Mouse (Mus musculus): ENCODE measurements at regions not wholly inside any gene's neighbourhood (a gene's known extent, or its start where the extent isn't known, plus 50 kb on each side); places are given as distances from the start of the nearest gene placed in this dataset.

DNA sequence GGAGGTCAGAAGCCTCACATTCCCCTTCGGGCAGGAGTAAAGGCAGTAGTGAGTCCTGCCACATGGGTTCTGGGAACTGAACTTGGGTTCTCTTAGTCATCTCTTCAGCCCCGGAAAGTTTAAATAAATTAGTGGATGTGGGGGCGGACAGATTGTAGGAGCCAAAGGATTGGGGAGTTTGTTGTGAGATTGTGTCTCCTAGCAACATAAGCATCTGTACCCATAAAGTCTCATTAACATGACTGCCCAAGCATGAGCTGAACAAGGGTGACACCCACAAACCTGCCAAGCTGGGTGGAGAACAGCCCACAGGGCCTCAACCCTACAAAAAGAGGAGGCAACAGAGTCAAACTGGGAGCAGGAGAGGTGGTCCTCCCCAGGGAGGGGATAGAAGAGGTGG lies 97.1 kb upstream of the Adamts3 start:
- H3K4me3 ChIP-seq (ENCODE audit: insufficient read depth, low read depth, low read length), result no peak overlapping the region
- 40% methylated on average over 3 of the region's 3 CpGs for WGBS
- H3K4me1 ChIP-seq (ENCODE audit: control insufficient read depth, insufficient read depth, low read length), result no peaks in the 10 kb centered on the region
- H3K27me3 ChIP-seq (replicated peaks; ENCODE audit: control insufficient read depth, insufficient read depth, low read length), result no peaks in the 10 kb centered on the region
- TF ChIP-seq POLR2A (IDR thresholded peaks at IDR 0.05; ENCODE audit: low read depth, low read length), result no peak
- TF ChIP-seq CTCF (conservative IDR thresholded peaks at IDR 0.05; ENCODE audit: insufficient read depth, insufficient read length, low read depth, low read length), result no peak
- DNase-seq, result no peak
- H3K36me3 ChIP-seq (ENCODE audit: control insufficient read depth, insufficient read depth, low read length), result no peaks in the 10 kb centered on the region
- H3K27ac ChIP-seq (ENCODE audit: insufficient read depth, low read depth, low read length), result no peak overlapping the region

GRCm38 (mm10) chr5:89952611-89953010 lies 69.5 kb upstream of the Adamts3 start:
- H3K36me3 ChIP-seq (ENCODE audit: control insufficient read depth, insufficient read depth, low read length), result no peaks in the 10 kb centered on the region
- H3K4me3 ChIP-seq (ENCODE audit: insufficient read depth, low read depth, low read length), result no peak overlapping the region
- no peaks in the 10 kb centered on the region for H3K27me3 ChIP-seq (replicated peaks; ENCODE audit: control insufficient read depth, insufficient read depth, low read length)
- H3K4me1 ChIP-seq (ENCODE audit: control insufficient read depth, insufficient read depth, low read length), result no peaks in the 10 kb centered on the region
- no peak for DNase-seq
- WGBS, result 85% methylated on average over 11 of the region's 11 CpGs
- TF ChIP-seq CTCF (conservative IDR thresholded peaks at IDR 0.05; ENCODE audit: insufficient read depth, insufficient read length, low read depth, low read length) (no peak), POLR2A (IDR thresholded peaks at IDR 0.05; ENCODE audit: low read depth, low read length) (no peak)
- no peak overlapping the region for H3K27ac ChIP-seq (ENCODE audit: insufficient read depth, low read depth, low read length)

- 85% methylated on average over 3 of the region's 3 CpGs for WGBS
- TF ChIP-seq CTCF (conservative IDR thresholded peaks at IDR 0.05; ENCODE audit: insufficient read depth, insufficient read length, low read depth, low read length), result no peak
- no peak for TF ChIP-seq POLR2A (IDR thresholded peaks at IDR 0.05; ENCODE audit: low read depth, low read length)
- Histone ChIP-seq H3K4me1 (ENCODE audit: control insufficient read depth, insufficient read depth, low read length) (no peaks in the 10 kb centered on the region), H3K4me3 (ENCODE audit: insufficient read depth, low read depth, low read length) (no peak overlapping the region), H3K36me3 (ENCODE audit: control insufficient read depth, insufficient read depth, low read length) (no peaks in the 10 kb centered on the region), H3K27ac (ENCODE audit: insufficient read depth, low read depth, low read length) (no peak overlapping the region), H3K27me3 (replicated peaks; ENCODE audit: control insufficient read depth, insufficient read depth, low read length) (no peaks in the 10 kb centered on the region; the same call in 1 of the 2 replicates)
- DNase-seq, result no peak
Measured at GRCm38 (mm10) chr5:89945660-89945925, 62.5 kb upstream of the Adamts3 start.

- DNase-seq, result no peak
- Histone ChIP-seq H3K4me3 (ENCODE audit: insufficient read depth, low read depth, low read length) (no peak overlapping the region), H3K27ac (ENCODE audit: insufficient read depth, low read depth, low read length) (no peak overlapping the region), H3K27me3 (replicated peaks; ENCODE audit: control insufficient read depth, insufficient read depth, low read length) (no peaks in the 10 kb centered on the region; the same call in 1 of the 2 replicates), H3K4me1 (ENCODE audit: control insufficient read depth, insufficient read depth, low read length) (no peaks in the 10 kb centered on the region), H3K36me3 (ENCODE audit: control insufficient read depth, insufficient read depth, low read length) (no peaks in the 10 kb centered on the region)
- 67% methylated on average over 5 of the region's 5 CpGs for WGBS
- TF ChIP-seq POLR2A (IDR thresholded peaks at IDR 0.05; ENCODE audit: low read depth, low read length) (no peak), CTCF (conservative IDR thresholded peaks at IDR 0.05; ENCODE audit: insufficient read depth, insufficient read length, low read depth, low read length) (no peak)
Measured at GRCm38 (mm10) chr5:89944855-89945659, 61.9 kb upstream of the Adamts3 start.

DNA sequence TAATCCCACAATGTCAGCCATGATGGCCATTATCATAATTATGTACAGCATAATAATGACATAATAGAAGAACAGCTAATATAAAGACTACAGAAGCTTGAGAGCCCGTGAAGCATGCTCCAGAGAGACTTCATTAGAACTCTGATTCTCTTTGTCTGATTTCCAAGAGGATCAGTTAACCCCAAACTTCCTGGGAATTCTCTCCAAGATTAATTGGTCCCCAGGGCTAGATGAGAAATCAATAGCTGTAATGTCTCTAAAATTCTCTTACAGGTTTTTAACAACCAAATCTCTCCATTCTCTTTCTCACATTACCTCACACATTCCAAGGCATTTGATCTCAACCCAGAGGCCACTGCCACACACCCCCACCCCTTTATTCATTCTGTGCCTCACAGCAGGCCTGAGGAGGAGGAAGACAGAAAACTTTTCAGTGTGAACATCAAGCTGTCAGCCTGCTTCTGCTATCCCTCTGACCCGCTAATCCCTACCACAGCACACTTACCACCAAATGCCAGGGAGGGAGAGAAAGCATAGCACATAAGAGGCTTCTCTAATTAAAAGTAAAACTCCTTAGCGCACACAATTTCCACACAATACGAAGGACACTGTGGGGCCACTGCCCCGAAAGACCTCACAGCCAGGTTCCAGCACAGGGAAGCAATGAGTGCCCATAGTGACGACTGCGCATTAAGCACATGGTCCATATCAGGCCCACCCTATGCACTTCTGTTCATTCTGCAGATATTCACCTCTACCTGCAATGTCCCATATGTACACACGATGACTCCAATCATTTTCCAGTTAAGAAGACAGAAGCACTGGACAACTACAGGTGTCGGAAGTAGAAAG lies 60.4 kb upstream of the Adamts3 start:
- Histone ChIP-seq H3K27ac (ENCODE audit: insufficient read depth, low read depth, low read length) (no peak overlapping the region), H3K36me3 (ENCODE audit: control insufficient read depth, insufficient read depth, low read length) (no peaks in the 10 kb centered on the region), H3K4me3 (ENCODE audit: insufficient read depth, low read depth, low read length) (no peak overlapping the region), H3K4me1 (ENCODE audit: control insufficient read depth, insufficient read depth, low read length) (no peaks in the 10 kb centered on the region), H3K27me3 (replicated peaks; ENCODE audit: control insufficient read depth, insufficient read depth, low read length) (no peaks in the 10 kb centered on the region; the same call in 1 of the 2 replicates)
- 73% methylated on average over 9 of the region's 9 CpGs for WGBS
- DNase-seq, result no peak
- TF ChIP-seq CTCF (conservative IDR thresholded peaks at IDR 0.05; ENCODE audit: insufficient read depth, insufficient read length, low read depth, low read length) (no peak), POLR2A (IDR thresholded peaks at IDR 0.05; ENCODE audit: low read depth, low read length) (no peak)

DNA sequence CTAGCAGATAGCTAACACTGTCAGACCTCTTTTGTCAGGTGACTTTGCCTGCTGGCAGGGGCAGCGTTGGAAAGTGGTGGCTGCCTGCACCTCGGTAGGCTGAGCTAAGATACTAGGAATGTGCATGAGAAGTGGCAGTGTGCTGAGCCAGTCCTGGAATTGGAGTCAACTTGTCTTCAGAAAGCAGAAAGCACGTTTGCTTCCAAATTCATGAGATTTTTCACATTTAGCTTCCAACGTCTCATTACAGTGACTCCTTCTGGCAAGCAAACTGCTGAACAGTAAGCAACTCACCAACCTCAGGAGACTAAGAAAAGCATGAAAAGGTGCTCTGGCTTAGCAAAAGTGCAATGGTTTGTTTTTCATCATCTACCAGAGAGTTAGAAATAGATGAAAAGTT lies 59.1 kb upstream of the Adamts3 start:
- DNase-seq, result no peak
- 52% methylated on average over 4 of the region's 4 CpGs for WGBS
- H3K36me3 ChIP-seq (ENCODE audit: control insufficient read depth, insufficient read depth, low read length), result no peaks in the 10 kb centered on the region

GRCm38 (mm10) chr5:89932999-89933398 lies 49.9 kb upstream of the Adamts3 start:
- Histone ChIP-seq H3K27me3 (replicated peaks; ENCODE audit: control insufficient read depth, insufficient read depth, low read length) (no peaks in the 10 kb centered on the region), H3K4me1 (ENCODE audit: control insufficient read depth, insufficient read depth, low read length) (no peaks in the 10 kb centered on the region), H3K27ac (ENCODE audit: insufficient read depth, low read depth, low read length) (no peak overlapping the region), H3K4me3 (ENCODE audit: insufficient read depth, low read depth, low read length) (no peak overlapping the region), H3K36me3 (ENCODE audit: control insufficient read depth, insufficient read depth, low read length) (no peaks in the 10 kb centered on the region)
- WGBS, result 78% methylated on average over 6 of the region's 6 CpGs
- TF ChIP-seq CTCF (conservative IDR thresholded peaks at IDR 0.05; ENCODE audit: insufficient read depth, insufficient read length, low read depth, low read length), result no peak
- no peak for DNase-seq

More for the DNA sequence above, 59.1 kb upstream of the Adamts3 start:
- no peak for TF ChIP-seq POLR2A (IDR thresholded peaks at IDR 0.05; ENCODE audit: low read depth, low read length)
- H3K27me3 ChIP-seq (replicated peaks; ENCODE audit: control insufficient read depth, insufficient read depth, low read length), result no peaks in the 10 kb centered on the region; the same call in 1 of the 2 replicates
- no peak overlapping the region for H3K27ac ChIP-seq (ENCODE audit: insufficient read depth, low read depth, low read length)
- H3K4me1 ChIP-seq (ENCODE audit: control insufficient read depth, insufficient read depth, low read length), result no peaks in the 10 kb centered on the region
- no peak overlapping the region for H3K4me3 ChIP-seq (ENCODE audit: insufficient read depth, low read depth, low read length)
